Mouse (Mus musculus): Measurements from ENCODE around the gene Micall2.

Gene Micall2

GRCm38 (mm10) chr5:139674940-139675706 is 61.0 kb downstream of the Micall2 start:
- no peak for DNase-seq

GRCm38 (mm10) chr5:139669380-139669779 is 66.8 kb downstream of the Micall2 start:
- DNase-seq: no peak

GRCm38 (mm10) chr5:139668494-139668893 is 67.6 kb downstream of the Micall2 start:
- no peak for DNase-seq

GRCm38 (mm10) chr5:139666496-139666895 is 69.6 kb downstream of the Micall2 start:
- DNase-seq: no peak

- no peak for DNase-seq
These were observed 70.8 kb downstream of the Micall2 start for GRCm38 (mm10) chr5:139665375-139665774.

DNA sequence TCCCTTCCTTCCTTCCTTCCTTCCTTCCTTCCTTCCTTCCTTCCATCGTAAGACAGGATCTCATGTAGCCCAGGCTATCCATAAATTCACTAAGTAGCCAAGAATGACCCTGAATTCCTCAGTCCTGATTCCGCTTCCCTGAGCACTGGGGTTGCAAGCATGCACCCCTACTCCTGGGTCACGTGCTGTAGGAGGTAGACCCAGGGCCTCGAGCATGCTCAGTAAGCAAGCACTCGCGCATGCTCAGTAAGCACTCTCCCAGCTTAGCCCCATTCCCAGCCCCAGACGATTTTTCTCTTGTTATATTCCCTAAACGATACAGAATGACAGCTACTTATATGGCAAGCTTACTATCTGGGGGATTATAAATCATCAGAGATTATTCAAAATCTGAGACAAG is 74.4 kb downstream of the Micall2 start:
- no peak for DNase-seq

- DNase-seq: no peak
These were observed 76.8 kb downstream of the Micall2 start for GRCm38 (mm10) chr5:139659307-139659706.

DNA sequence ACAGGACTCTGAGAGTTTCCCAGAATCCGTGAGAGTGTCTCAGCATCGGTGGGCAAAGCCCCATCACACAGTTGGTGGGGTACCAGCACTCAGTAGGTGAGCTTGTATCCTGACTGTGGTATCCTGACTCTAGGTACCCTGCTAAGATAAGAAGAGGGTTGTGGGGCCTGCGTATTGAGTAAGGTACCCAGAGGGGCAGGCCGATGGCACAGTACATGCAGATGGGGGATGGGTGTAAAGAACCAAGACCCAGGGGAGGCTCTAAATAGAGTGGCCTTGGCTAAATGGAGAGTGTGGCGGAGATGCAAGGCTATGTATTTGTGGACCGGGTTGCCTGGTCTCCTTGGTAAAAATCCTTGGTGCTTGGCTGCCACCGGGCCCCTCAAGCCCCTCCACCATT is 77.3 kb downstream of the Micall2 start:
- no peak for DNase-seq

DNA sequence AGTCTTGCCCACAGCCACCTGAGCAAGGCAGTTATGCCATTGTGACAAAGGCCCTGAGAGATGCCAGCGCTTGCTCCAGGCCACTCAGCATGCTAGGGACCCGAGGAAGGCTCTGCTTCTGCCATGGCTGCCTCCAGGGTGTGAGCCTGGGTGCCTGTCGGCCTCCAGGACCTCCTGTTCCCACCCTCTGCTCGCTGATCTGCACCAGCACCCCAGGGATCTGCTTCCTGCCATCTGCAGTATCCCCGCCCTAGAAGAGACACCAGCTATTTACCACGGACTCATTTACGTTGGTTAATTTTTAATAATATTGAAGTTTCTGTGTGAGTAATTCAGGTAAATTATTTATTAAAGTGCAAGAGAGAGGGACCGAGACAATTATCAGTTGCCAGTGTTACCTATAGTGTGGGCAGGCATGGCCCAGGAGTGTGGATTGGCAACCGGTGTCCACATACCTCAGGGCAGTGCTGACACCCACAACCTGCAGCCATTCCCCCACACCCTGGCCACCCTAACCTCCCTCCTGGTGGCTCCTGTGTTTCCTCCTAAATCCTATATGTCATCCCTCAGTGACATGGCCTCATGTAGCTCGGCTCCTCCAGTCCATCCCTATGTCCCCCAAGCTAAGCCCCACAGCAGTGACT is 78.1 kb downstream of the Micall2 start:
- DNase-seq: no peak

Data from heart, adult 11 months (tissue).